Mouse (Mus musculus) ES-E14 (cell line): Measurements from ENCODE around the gene Sox9.

Experiments used
- CHD2 ChIP-seq: IDR thresholded peaks from 2 replicates; pipeline ENCODE4 v1.6.1; 2014; ENCODE audit warnings: mild to moderate bottlenecking, low read depth, low read length, inconsistent platforms
- MAFK ChIP-seq: IDR thresholded peaks from 2 replicates; pipeline ENCODE4 v1.6.1; 2014; ENCODE audit warnings: mild to moderate bottlenecking, low read depth, low read length, inconsistent platforms; ENCODE audit not compliant: insufficient read depth
- ZC3H11A ChIP-seq: IDR thresholded peaks from 2 replicates; pipeline ENCODE4 v1.6.1; 2012; ENCODE audit warnings: low read depth, mild to moderate bottlenecking, inconsistent platforms, low read length, borderline replicate concordance
- ZNF384 ChIP-seq: IDR thresholded peaks from 2 replicates; pipeline ENCODE4 v1.6.1; 2012; ENCODE audit warnings: low read depth, low read length, inconsistent platforms

DNA sequence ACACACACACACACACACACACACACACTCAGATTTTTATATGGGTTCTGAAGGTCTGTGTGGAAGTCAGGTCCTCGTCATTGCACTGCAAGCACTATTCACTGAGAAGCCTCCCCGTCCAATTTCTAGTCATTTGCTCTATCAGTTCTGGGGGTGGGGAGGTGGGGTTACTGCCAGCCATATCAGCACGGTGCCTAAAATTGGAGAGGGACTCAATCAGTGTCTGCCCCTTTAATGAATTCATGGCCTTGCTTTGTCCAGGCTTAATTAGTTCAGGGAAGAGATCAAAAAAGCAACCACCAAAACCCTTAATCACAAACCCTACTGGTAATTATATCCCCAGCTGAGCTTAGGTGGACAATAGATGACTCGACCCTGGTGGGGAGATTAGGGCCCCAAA lies 25.5 kb upstream of the Sox9 start:
- no peak for TF ChIP-seq CHD2
- no peak for TF ChIP-seq ZC3H11A
- TF ChIP-seq MAFK, result no peak
- TF ChIP-seq ZNF384, result no peak
